Mouse (Mus musculus): Measurements from ENCODE around the gene Gm13199.

Gene Gm13199

GRCm38 (mm10) chr2:5822449-5822848, 40.3 kb downstream of the Gm13199 start:
- DNase-seq (ENCODE audit: low spot score), result no peak

GRCm38 (mm10) chr2:5821264-5821663, 41.5 kb downstream of the Gm13199 start:
- DNase-seq (ENCODE audit: low spot score), result no peak
